Mouse (Mus musculus): Measurements from ENCODE around the gene Tas2r107.
"Not testable (repeated sequence)": the region's sequence is repeated elsewhere in the genome, so short reads cannot be mapped to it uniquely, and the experiment has no call there.

Gene Tas2r107

DNA sequence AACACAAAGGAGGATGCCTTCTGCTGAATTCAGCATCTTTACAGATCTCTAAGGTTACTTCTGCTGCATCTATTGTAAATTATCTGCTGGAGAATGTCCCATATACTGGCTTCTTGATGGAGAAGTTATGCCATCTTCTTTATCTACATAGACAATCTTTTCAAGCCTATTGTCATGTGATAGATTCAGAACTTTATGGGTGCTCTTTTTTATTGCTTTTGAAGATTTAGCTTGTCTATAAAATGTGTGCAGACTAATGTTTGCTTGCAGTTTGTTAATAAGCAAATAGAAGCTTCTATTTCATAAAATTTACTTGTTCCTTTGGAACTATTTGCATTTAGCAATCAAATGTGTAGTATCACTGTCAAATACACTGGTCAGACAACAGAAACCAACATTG, at the start of gene Tas2r107:
Gene Tas2r107 (minus strand): TSS at position 101 of the 400 bp plus-strand sequence.
- no peak for DNase-seq (ENCODE audit: low read depth in 1 of 2, low spot score in 2 of 2)

DNA sequence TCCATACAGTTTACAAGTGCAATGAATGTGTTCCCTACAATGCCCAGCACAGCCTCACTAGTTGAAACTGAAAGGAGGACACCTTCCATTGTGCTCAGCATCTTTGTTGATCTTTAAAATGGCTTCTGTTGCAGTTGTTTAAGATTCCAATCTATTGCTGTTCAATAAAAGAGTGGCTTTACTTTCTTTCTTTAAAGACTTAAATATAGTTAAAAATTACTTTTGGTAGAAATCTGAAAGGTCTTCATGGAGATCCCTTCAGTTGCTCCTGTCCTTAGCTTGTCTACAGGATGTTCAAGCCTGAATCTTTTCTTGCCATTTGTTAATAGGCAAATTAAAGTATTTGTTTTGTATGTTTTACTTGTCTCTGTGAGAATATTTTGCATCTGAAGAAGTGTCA, 30.0 kb upstream of the Tas2r107 start, which contains the start of gene Tas2r114:
Gene Tas2r114 (minus strand): TSS at position 101 of the 400 bp plus-strand sequence.
- no peak for DNase-seq (ENCODE audit: low read depth in 1 of 2, low spot score in 2 of 2)

DNA sequence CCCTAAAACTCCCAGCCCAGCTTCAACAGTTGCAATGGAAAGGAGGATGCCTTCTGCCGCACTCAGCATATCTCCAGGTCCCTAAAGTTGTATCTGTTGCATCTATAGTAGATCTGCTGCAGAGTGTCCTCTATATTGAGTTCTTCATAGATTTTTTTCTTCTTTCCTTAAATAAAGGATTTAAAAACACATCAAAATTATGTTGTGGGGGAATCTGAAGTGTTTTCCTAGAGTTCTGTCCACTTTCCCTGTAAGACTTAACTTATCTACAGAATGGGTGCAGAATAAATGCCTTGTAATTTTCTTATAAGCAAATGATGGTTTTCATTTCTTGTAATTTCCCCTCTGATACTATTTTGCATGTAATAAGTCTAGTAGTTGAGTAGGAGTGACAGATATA, 27.4 kb upstream of the Tas2r107 start, which contains the start of gene Tas2r105:
Gene Tas2r105 (minus strand): TSS at position 101 of the 400 bp plus-strand sequence.
- DNase-seq (ENCODE audit: low read depth in 1 of 2, low spot score in 2 of 2), result no peak

GRCm38 (mm10) chr6:131685644-131686043, 25.7 kb upstream of the Tas2r107 start, which contains the start of gene Tas2r104:
TSS of gene Tas2r104 (minus strand) at chr6:131685744.
- DNase-seq (ENCODE audit: low read depth in 1 of 2, low spot score in 2 of 2), result no peak

- no peak for DNase-seq (ENCODE audit: low read depth in 1 of 2, low spot score in 2 of 2)
Measured at GRCm38 (mm10) chr6:131678786-131679185, 18.8 kb upstream of the Tas2r107 start, which contains the start of gene Tas2r106. TSS of gene Tas2r106 (minus strand) at chr6:131678886.

DNA sequence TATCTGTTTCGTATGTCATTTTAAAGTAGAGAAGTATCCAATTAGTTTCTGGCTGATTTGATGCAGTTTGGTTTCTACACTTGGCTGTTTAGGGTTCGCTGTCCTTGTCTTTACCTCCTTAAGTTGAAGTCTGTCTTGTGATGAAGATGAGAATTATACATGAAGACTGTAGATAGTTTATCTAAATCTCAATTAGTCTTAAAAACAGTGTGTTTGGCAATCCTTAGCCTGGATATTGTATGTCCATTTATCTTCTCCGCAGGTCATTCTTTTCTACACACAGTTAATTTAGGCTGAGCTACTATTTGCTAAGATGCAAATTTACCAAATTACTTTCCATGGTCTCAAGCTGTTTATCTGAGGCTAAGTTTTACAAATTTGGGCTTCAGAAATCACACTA, 29.1 kb downstream of the Tas2r107 start, which contains the start of gene Tas2r130:
Gene Tas2r130 (minus strand): TSS at position 101 of the 400 bp plus-strand sequence.
- no peak for DNase-seq (ENCODE audit: low read depth in 1 of 2, low spot score in 2 of 2)

DNA sequence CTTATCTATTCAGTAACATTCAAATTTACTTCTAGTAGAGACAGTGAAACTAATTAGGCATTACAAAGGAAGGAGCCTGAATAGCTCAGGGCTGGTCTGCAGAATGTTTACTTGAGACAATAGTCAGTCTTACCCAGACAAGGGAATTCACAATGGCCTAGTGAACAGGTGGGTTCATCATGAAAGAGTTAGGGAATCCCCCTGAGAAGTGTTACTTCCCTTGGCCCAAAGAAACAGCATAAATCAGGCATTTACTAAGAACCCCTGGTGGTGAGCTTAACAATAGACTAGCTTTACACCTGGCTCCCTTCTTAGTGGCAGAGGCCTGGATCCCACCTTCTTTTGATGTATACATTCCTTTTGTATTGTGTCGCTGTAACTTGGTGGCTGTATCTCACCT, 50.0 kb downstream of the Tas2r107 start:
- not testable (repeated sequence) for DNase-seq (ENCODE audit: low read depth in 1 of 2, low spot score in 2 of 2)
